Mouse (Mus musculus) embryonic fibroblast, embryonic 13.5 days (primary cell): ENCODE results near the gene Gm17577.
"Not testable (repeated sequence)": the region's sequence is repeated elsewhere in the genome, so short reads cannot be mapped to it uniquely, and the experiment has no call there.

ENCODE experiments used
- CTCF ChIP-seq: IDR thresholded peaks from 2 replicates; pipeline ENCODE4 v1.5.1; 2011; ENCODE audit warnings: mild to moderate bottlenecking, control low read depth, low read length, moderate library complexity, borderline replicate concordance; ENCODE audit not compliant: insufficient read depth
- POLR2A ChIP-seq: IDR thresholded peaks from 2 replicates; pipeline ENCODE4 v1.6.1; 2011; ENCODE audit warnings: low read depth, mild to moderate bottlenecking, control low read depth, low read length, moderate library complexity

DNA sequence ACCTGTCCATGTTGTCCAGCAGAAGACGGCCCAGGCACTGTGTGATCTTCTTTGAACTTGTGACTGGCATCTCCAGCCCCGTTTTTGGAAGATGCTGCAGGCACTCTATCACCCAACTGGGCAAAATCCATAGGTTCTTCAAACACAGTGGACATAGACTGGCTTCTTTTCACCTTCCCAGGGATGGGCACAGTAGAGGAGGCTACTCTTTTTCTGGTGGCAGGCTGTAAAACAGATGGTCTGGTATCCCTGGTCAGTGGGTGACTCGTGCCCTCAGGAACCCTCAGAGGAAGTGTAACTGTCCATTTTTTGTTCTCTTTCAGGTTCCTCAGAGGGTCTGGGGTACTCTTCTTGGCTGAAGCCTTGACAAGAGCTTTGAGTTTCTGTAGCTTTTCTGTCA, at the start of gene Gm17577:
- TF ChIP-seq CTCF, POLR2A: not testable (repeated sequence)
